Comparison of ENCODE assay signal across 8 mouse cellular contexts in genomic region chrX:53057760-53058090, GRCm38 (mm10).
DNase-seq lines count a peak whose midpoint lies in the region; ATAC-seq and TF ChIP-seq lines count a peak whose summit lies in the region.

No protein-coding gene starts in this region.

- DNase-seq in kidney, postnatal 0 days (ENCODE audit: low spot score) = no peak
- DNase-seq in kidney, postnatal 10 days = no peak
- DNase-seq in embryonic facial prominence, embryonic 14.5 days (ENCODE audit: low spot score) = no peak
- DNase-seq in midbrain, postnatal 0 days (ENCODE audit: low spot score) = no peak
- no peak for DNase-seq in thymus, postnatal 25 days
- DNase-seq in urinary bladder, postnatal 25 days (ENCODE audit: low spot score) = no peak

- no peak for TF ChIP-seq CTCF in kidney, postnatal 0 days (IDR thresholded peaks at IDR 0.05; ENCODE audit: low read depth)
- no peak for TF ChIP-seq CTCF in midbrain, postnatal 0 days (IDR thresholded peaks at IDR 0.05)

- no peaks in the 10 kb centered on the region for H3K36me3 ChIP-seq in kidney, postnatal 0 days (ENCODE audit: insufficient read depth, low read length)
- H3K36me3 ChIP-seq in embryonic facial prominence, embryonic 14.5 days (ENCODE audit: control insufficient read depth, insufficient read depth, low read length) = peaks cover 10% of the 10 kb centered on the region
- no peaks in the 10 kb centered on the region for H3K36me3 ChIP-seq in intestine, embryonic 15.5 days
- H3K36me3 ChIP-seq in midbrain, postnatal 0 days (ENCODE audit: insufficient read depth, low read length) = no peaks in the 10 kb centered on the region

- H3K27ac ChIP-seq in kidney, postnatal 0 days = peak overlapping the region; percentile 93
- peak overlapping the region; percentile 93 for H3K27ac ChIP-seq in embryonic facial prominence, embryonic 14.5 days (replicated peaks; ENCODE audit: low read depth, low read length)
- peak overlapping the region; percentile 73 for H3K27ac ChIP-seq in intestine, embryonic 15.5 days
- H3K27ac ChIP-seq in midbrain, postnatal 0 days (ENCODE audit: low read depth, low read length) = no peak overlapping the region

- peak overlapping the region; percentile 63 for H3K4me2 ChIP-seq in kidney, postnatal 0 days (ENCODE audit: low read length)
- H3K4me2 ChIP-seq in embryonic facial prominence, embryonic 14.5 days (ENCODE audit: low read depth, low read length) = peak overlapping the region; percentile 64
- H3K4me2 ChIP-seq in intestine, embryonic 15.5 days (replicated peaks) = peak overlapping the region; percentile 62
- H3K4me2 ChIP-seq in midbrain, postnatal 0 days (ENCODE audit: low read depth, low read length, poor library complexity, severe bottlenecking) = peak overlapping the region; percentile 65

- no peak overlapping the region for H3K4me3 ChIP-seq in kidney, postnatal 0 days (replicated peaks; ENCODE audit: low read depth, low read length)
- H3K4me3 ChIP-seq in embryonic facial prominence, embryonic 14.5 days (ENCODE audit: low read depth, low read length) = peak overlapping the region; percentile 58
- H3K4me3 ChIP-seq in intestine, embryonic 15.5 days (replicated peaks) = peak overlapping the region; percentile 55
- no peak overlapping the region; the same call in 1 of the 2 replicates for H3K4me3 ChIP-seq in midbrain, postnatal 0 days (ENCODE audit: low read depth, low read length)

- H3K9me3 ChIP-seq in kidney, postnatal 0 days (replicated peaks; ENCODE audit: low read length) = no peaks in the 10 kb centered on the region
- H3K9me3 ChIP-seq in embryonic facial prominence, embryonic 14.5 days (ENCODE audit: control insufficient read depth, low read length) = no peaks in the 10 kb centered on the region
- no peaks in the 10 kb centered on the region for H3K9me3 ChIP-seq in intestine, embryonic 15.5 days
- H3K9me3 ChIP-seq in midbrain, postnatal 0 days (ENCODE audit: low read length) = no peaks in the 10 kb centered on the region

- ATAC-seq in kidney, postnatal 0 days (replicated peaks; ENCODE audit: low FRiP score, low read depth) = no peak
- no peak for ATAC-seq in embryonic facial prominence, embryonic 14.5 days (ENCODE audit: low read depth)
- no peak for ATAC-seq in intestine, embryonic 15.5 days
- no peak for ATAC-seq in midbrain, postnatal 0 days (ENCODE audit: low FRiP score)
- ATAC-seq in cerebellum, adult (ENCODE audit: insufficient number of reproducible peaks, low FRiP score, low TSS enrichment) = no peak

- H3K4me1 ChIP-seq in kidney, postnatal 0 days (replicated peaks; ENCODE audit: insufficient read depth, low read length) = 0 out of 2 replicates have a peak, but pooled peaks cover under 1% of the 10 kb centered on the region
- H3K4me1 ChIP-seq in embryonic facial prominence, embryonic 14.5 days (ENCODE audit: control insufficient read depth, insufficient read depth, low read length) = peaks cover 7% of the 10 kb centered on the region
- H3K4me1 ChIP-seq in intestine, embryonic 15.5 days (replicated peaks) = 0 out of 2 replicates have a peak, but pooled peaks cover 2% of the 10 kb centered on the region
- H3K4me1 ChIP-seq in midbrain, postnatal 0 days (ENCODE audit: insufficient read depth, low read length) = no peaks in the 10 kb centered on the region

- H3K9ac ChIP-seq in kidney, postnatal 0 days (ENCODE audit: low read depth, low read length) = peak overlapping the region; percentile 83
- peak overlapping the region; percentile 85 for H3K9ac ChIP-seq in embryonic facial prominence, embryonic 14.5 days (ENCODE audit: low read depth, low read length)
- H3K9ac ChIP-seq in intestine, embryonic 15.5 days = no peak overlapping the region
- H3K9ac ChIP-seq in midbrain, postnatal 0 days (replicated peaks; ENCODE audit: low read length, poor library complexity, severe bottlenecking) = no peak overlapping the region

- WGBS in kidney, postnatal 0 days = 40% methylated on average over 6 of the region's 6 CpGs
- WGBS in embryonic facial prominence, embryonic 14.5 days = 31% methylated on average over 6 of the region's 6 CpGs
- 36% methylated on average over 6 of the region's 6 CpGs for WGBS in intestine, embryonic 15.5 days
- 36% methylated on average over 6 of the region's 6 CpGs for WGBS in midbrain, postnatal 0 days

- no peaks in the 10 kb centered on the region for H3K27me3 ChIP-seq in kidney, postnatal 0 days (ENCODE audit: insufficient read depth, low read length)
- no peaks in the 10 kb centered on the region for H3K27me3 ChIP-seq in embryonic facial prominence, embryonic 14.5 days (replicated peaks; ENCODE audit: control insufficient read depth, insufficient read depth, low read length)
- 0 out of 2 replicates have a peak, but pooled peaks cover 2% of the 10 kb centered on the region for H3K27me3 ChIP-seq in intestine, embryonic 15.5 days (replicated peaks)
- no peaks in the 10 kb centered on the region for H3K27me3 ChIP-seq in midbrain, postnatal 0 days (ENCODE audit: insufficient read depth, low read length)

Comparison
In these comparisons a context has a peak if more than half of its experiments do, and no peak if none do; other contexts are left out.
1. H3K4me3 ChIP-seq: peak in embryonic facial prominence, embryonic 14.5 days (single experiment) and intestine, embryonic 15.5 days (single experiment); none in kidney, postnatal 0 days (single experiment) and midbrain, postnatal 0 days (single experiment).
2. H3K9ac ChIP-seq: peak in kidney, postnatal 0 days (single experiment) and embryonic facial prominence, embryonic 14.5 days (single experiment); none in intestine, embryonic 15.5 days (single experiment) and midbrain, postnatal 0 days (single experiment).
3. Peak in every context shown above with its lines, with median percentiles within 50 percentile points of each other: H3K4me2 ChIP-seq.